Mouse (Mus musculus) testis, adult 2 months (tissue): ENCODE measurements around the gene Frat2. TPM values are rescaled to one million over a fixed set of nuclear protein-coding genes. Genes with fewer than 3 reads are reported as not detected.

ENCODE experiments used
- H3K27ac ChIP-seq: fragments of 200-500 bp; 2 replicates; pipeline ENCODE4 v1.5.1; 2012; ENCODE audit warnings: low read depth, low read length; ENCODE audit not compliant: control insufficient read depth, insufficient read depth
- H3K27me3 ChIP-seq: fragments of 200-500 bp; 2 replicates; pipeline ENCODE4 v1.6.1; 2012; ENCODE audit warnings: mild to moderate bottlenecking, low read length, moderate library complexity; ENCODE audit not compliant: control insufficient read depth, insufficient read depth
- H3K36me3 ChIP-seq: fragments of 200-500 bp; 2 replicates; pipeline ENCODE4 v1.6.1; 2012; ENCODE audit warnings: mild to moderate bottlenecking, low read length; ENCODE audit not compliant: control insufficient read depth, insufficient read depth
- H3K4me1 ChIP-seq: fragments of 200-500 bp; 2 replicates; pipeline ENCODE4 v1.6.1; 2012; ENCODE audit warnings: low read length; ENCODE audit not compliant: control insufficient read depth, insufficient read depth
- H3K4me3 ChIP-seq: fragments of 200-500 bp; 2 replicates; pipeline ENCODE4 v1.5.1; 2012; ENCODE audit warnings: low read depth, mild to moderate bottlenecking, low read length, moderate library complexity, mixed read lengths; ENCODE audit not compliant: control insufficient read depth
- CTCF ChIP-seq: fragments of 200-500 bp; IDR thresholded peaks from 2 replicates; pipeline ENCODE4 v1.5.1; 2012; ENCODE audit warnings: low read depth, mild to moderate bottlenecking, inconsistent platforms, low read length, moderate library complexity; ENCODE audit not compliant: control insufficient read depth, insufficient read depth, insufficient replicate concordance
- POLR2A ChIP-seq: fragments of 200-500 bp; IDR thresholded peaks from 2 replicates; pipeline ENCODE4 v1.6.1; 2012; ENCODE audit warnings: low read depth, mild to moderate bottlenecking, inconsistent platforms, low read length, moderate library complexity; ENCODE audit not compliant: control insufficient read depth
- polyA plus RNA-seq: library from polyadenylated mRNA; depleted of rRNA; stranded (reverse); fragments of >200 nt; gene quantifications from 2 replicates; pipeline ENCODE4 v1.2.3, GENCODE M21; 2012; rRNA removed

The Frat2 gene
- polyA plus RNA-seq: 47.7 and 64.2 TPM in 2 replicates

- Histone ChIP-seq H3K36me3 (no peaks in the 10 kb centered on the region; the same call in 1 of the 2 replicates), H3K27ac (peak within 1 kb of the TSS; percentile 99), H3K27me3 (no peaks in the 10 kb centered on the region), H3K4me3 (peak within 1 kb of the TSS; percentile 93), H3K4me1 (peaks cover 5% of the 10 kb centered on the region)
- no peak for TF ChIP-seq CTCF
- peak; percentile 63 for TF ChIP-seq POLR2A
Observed at GRCm38 (mm10) chr19:41847992-41848851, at the start of gene Frat2. TSS of gene Frat2 (minus strand) at chr19:41848132.

GRCm38 (mm10) chr19:41896319-41896711, 48.4 kb upstream of the Frat2 start:
- Histone ChIP-seq H3K4me1 (peaks cover 3% of the 10 kb centered on the region; the same call in 1 of the 2 replicates), H3K27me3 (no peaks in the 10 kb centered on the region), H3K36me3 (no peaks in the 10 kb centered on the region), H3K4me3 (peak overlapping the region; percentile 96), H3K27ac (peak overlapping the region; percentile 50; the same call in 1 of the 2 replicates)
- TF ChIP-seq CTCF: no peak
- TF ChIP-seq POLR2A: no peak

- peaks cover 1% of the 10 kb centered on the region for H3K36me3 ChIP-seq
- H3K4me3 ChIP-seq: peak within 1 kb of the TSS; percentile 96
- H3K27me3 ChIP-seq: no peaks in the 10 kb centered on the region
- TF ChIP-seq POLR2A (peak; percentile 73; the same call in 1 of the 2 replicates), CTCF (no peak)
- peaks cover 3% of the 10 kb centered on the region; the same call in 1 of the 2 replicates for H3K4me1 ChIP-seq
- peak within 1 kb of the TSS; percentile 70 for H3K27ac ChIP-seq
Observed at GRCm38 (mm10) chr19:41895460-41896318, 47.8 kb upstream of the Frat2 start, which contains the start of gene Rrp12. TSS of gene Rrp12 (minus strand) at chr19:41896173.

GRCm38 (mm10) chr19:41894959-41895358, 47.0 kb upstream of the Frat2 start:
- Histone ChIP-seq H3K4me3 (peak overlapping the region; percentile 96), H3K4me1 (peaks cover 3% of the 10 kb centered on the region; the same call in 1 of the 2 replicates), H3K27me3 (no peaks in the 10 kb centered on the region), H3K27ac (peak overlapping the region; percentile 70; the same call in 1 of the 2 replicates), H3K36me3 (peaks cover 1% of the 10 kb centered on the region)
- TF ChIP-seq CTCF: no peak
- TF ChIP-seq POLR2A: no peak

GRCm38 (mm10) chr19:41888191-41888590, 40.3 kb upstream of the Frat2 start:
- Histone ChIP-seq H3K27ac (no peak overlapping the region), H3K36me3 (peaks cover 4% of the 10 kb centered on the region)

GRCm38 (mm10) chr19:41883882-41884281, 36.0 kb upstream of the Frat2 start:
- TF ChIP-seq CTCF: no peak
- TF ChIP-seq POLR2A: no peak
- Histone ChIP-seq H3K27ac (no peak overlapping the region), H3K4me1 (no peaks in the 10 kb centered on the region), H3K27me3 (no peaks in the 10 kb centered on the region), H3K4me3 (no peak overlapping the region), H3K36me3 (peaks cover 6% of the 10 kb centered on the region)

More at GRCm38 (mm10) chr19:41888191-41888590, 40.3 kb upstream of the Frat2 start:
- H3K27me3 ChIP-seq: no peaks in the 10 kb centered on the region
- H3K4me3 ChIP-seq: no peak overlapping the region
- TF ChIP-seq POLR2A (no peak), CTCF (no peak)
- H3K4me1 ChIP-seq: no peaks in the 10 kb centered on the region

GRCm38 (mm10) chr19:41881842-41882241, 33.9 kb upstream of the Frat2 start:
- no peak for TF ChIP-seq CTCF
- Histone ChIP-seq H3K4me3 (no peak overlapping the region), H3K36me3 (peaks cover 6% of the 10 kb centered on the region)

More at GRCm38 (mm10) chr19:41881842-41882241, 33.9 kb upstream of the Frat2 start:
- H3K27ac ChIP-seq: no peak overlapping the region
- H3K27me3 ChIP-seq: no peaks in the 10 kb centered on the region
- H3K4me1 ChIP-seq: no peaks in the 10 kb centered on the region
